Mouse (Mus musculus) brain, embryonic 14.5 days (tissue): ENCODE measurements around the gene Zfp148.

ENCODE experiments used
- CTCF ChIP-seq: fragments of 200-500 bp; IDR thresholded peaks from 2 replicates; pipeline ENCODE4 v1.5.1; 2012; ENCODE audit warnings: inconsistent platforms, mild to moderate bottlenecking, moderate library complexity, borderline replicate concordance; ENCODE audit not compliant: insufficient read depth, insufficient read length; ENCODE audit errors: extremely low read depth
- POLR2A ChIP-seq: fragments of 200-500 bp; IDR thresholded peaks from 2 replicates; pipeline ENCODE4 v1.6.1; 2012; ENCODE audit warnings: mild to moderate bottlenecking, inconsistent platforms, borderline replicate concordance; ENCODE audit not compliant: poor library complexity, insufficient read depth, insufficient read length, severe bottlenecking; ENCODE audit errors: extremely low read depth

GRCm38 (mm10) chr16:33518236-33518635 is 137.6 kb downstream of the Zfp148 start:
- TF ChIP-seq POLR2A (no peak), CTCF (no peak)
